Mouse (Mus musculus) subcutaneous adipose tissue, adult 2 months (tissue): ENCODE data around the gene Gm17783. TPM values are rescaled to one million over a fixed set of nuclear protein-coding genes. Genes with fewer than 3 reads are reported as not detected.

Experiments used
- polyA plus RNA-seq: library from polyadenylated mRNA; depleted of rRNA; stranded (reverse); fragments of >200 nt; gene quantifications from 2 replicates; pipeline ENCODE4 v1.2.3, GENCODE M21; 2012; ENCODE audit warnings: low replicate concordance; rRNA removed

Gene Gm17783
- 1.0 TPM in 1 of 2 replicates, not detected in the other for polyA plus RNA-seq

DNA sequence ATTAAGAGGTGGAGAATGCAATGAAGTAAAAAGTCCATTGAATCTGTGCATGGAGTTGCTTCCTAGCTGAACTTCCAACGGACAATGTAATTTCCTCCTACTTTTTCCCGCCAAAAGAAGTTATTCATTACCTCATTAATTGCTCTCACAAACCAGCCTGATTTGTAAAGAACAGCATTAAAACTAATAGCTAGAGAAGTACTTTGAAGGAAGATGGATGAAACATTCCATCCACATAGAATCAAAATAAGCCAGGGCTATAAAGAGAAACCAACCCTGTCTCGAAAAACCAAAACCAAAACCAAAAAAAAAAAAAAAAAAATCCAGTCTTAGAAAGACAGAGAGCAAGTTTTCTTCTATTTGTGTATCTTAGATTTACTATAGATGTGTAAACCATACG lies at the start of gene Gm17783:
Gm17783 (minus strand) TSS at position 101 of the 400 bp plus-strand sequence.

DNA sequence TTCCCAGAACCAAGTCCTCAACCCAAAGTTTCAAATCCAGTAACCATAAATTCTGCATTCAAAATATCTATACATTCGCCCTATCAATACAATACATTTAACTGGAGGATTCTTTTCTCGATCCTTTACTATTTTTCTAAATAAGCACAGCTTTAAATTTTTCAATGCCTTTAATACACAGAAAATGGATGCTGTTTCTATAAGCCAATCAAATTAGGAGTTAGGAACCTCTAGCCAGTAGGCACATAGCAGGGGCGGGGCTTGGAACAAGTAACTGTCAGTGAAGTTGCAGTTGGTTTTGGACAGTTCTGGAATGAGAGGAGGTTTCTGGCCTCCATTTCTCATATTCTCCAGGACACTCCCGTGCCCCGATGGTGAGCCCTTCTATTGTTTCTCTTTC lies 3.2 kb upstream of the Gm17783 start, which contains the start of gene Slc9c1:
Slc9c1 (plus strand) TSS at position 301 of the 400 bp plus-strand sequence.

DNA sequence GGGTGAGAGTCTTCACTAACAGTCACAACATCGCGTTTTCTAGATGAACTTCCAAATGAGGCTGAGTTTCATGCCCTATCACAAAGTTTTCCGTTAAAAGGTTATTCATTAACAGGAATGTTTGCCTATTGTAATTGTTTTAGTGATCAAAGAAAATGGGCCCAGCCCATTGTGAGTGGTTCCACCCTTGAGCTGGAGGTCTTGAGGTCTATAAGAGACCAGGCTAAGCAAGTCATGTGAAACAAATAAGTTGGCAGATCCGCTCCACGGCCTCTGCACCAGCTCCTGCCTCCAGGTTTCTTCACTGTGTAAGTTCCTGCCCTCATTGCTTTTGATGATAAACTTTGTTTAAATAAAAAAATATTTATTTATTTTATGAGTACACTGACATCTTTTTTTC lies 38.9 kb downstream of the Gm17783 start, which contains the start of gene Gm609:
Gm609 (minus strand) TSS at position 43 of the 400 bp plus-strand sequence.

Other genes starting within 250 kb of the Gm17783 start
- 145 and 207 TPM in 2 replicates for gene Cd200, start 123.0 kb downstream of the Gm17783 start, polyA plus RNA-seq
- 0.17 and 3.0 TPM in 2 replicates for gene Gm609, start 39.1 kb downstream of the Gm17783 start, polyA plus RNA-seq
- not detected in 2 replicates for gene Slc9c1, start 3.3 kb upstream of the Gm17783 start, polyA plus RNA-seq
- gene Gcsam, start 78.3 kb upstream of the Gm17783 start, polyA plus RNA-seq = 0.17 and 0.49 TPM in 2 replicates
- gene BC016579, start 122.0 kb upstream of the Gm17783 start, polyA plus RNA-seq = 0.09 TPM in 1 of 2 replicates, not detected in the other
- 0.06 and 0.63 TPM in 2 replicates for gene Tmprss7, start 161.6 kb upstream of the Gm17783 start, polyA plus RNA-seq
- 0.60 and 2.6 TPM in 2 replicates for gene Tagln3, start 192.6 kb upstream of the Gm17783 start, polyA plus RNA-seq
- 8.8 and 11.4 TPM in 2 replicates for gene Abhd10, start 210.9 kb upstream of the Gm17783 start, polyA plus RNA-seq